Mouse (Mus musculus): ENCODE results near the gene Olfr157. TPM values are rescaled to one million over a fixed set of nuclear protein-coding genes. Genes with fewer than 3 reads are reported as not detected.

Olfr157 gene
- polyA plus RNA-seq (2012; rRNA removed), result not detected in 2 replicates

GRCm38 (mm10) chr4:43840101-43840500 is at the start of gene Olfr157:
Olfr157 (minus strand) TSS chr4:43840201.

GRCm38 (mm10) chr4:43875160-43875918 is 35.3 kb upstream of the Olfr157 start, which contains the start of gene Reck:
Reck (plus strand) TSS chr4:43875530.

GRCm38 (mm10) chr4:43851265-43851664 is 11.3 kb upstream of the Olfr157 start, which contains the start of gene Olfr155:
Olfr155 (plus strand) TSS chr4:43851565.

GRCm38 (mm10) chr4:43823845-43824337 is 16.1 kb downstream of the Olfr157 start, which contains the start of gene Olfr156:
Olfr156 (minus strand) TSS chr4:43823895.

Other genes with a start within 250 kb of the Olfr157 start
- 1.5 and 1.9 TPM in 2 replicates for gene Npr2, start 208.3 kb downstream of the Olfr157 start, polyA plus RNA-seq (2012; rRNA removed)
- 0.12 and 0.27 TPM in 2 replicates for gene Spag8, start 186.6 kb downstream of the Olfr157 start, polyA plus RNA-seq (2012; rRNA removed)
- 28.3 and 30.4 TPM in 2 replicates for gene Hint2, start 183.7 kb downstream of the Olfr157 start, polyA plus RNA-seq (2012; rRNA removed)
- 0.18 and 0.26 TPM in 2 replicates for gene Tmem8b, start 171.2 kb downstream of the Olfr157 start, polyA plus RNA-seq (2012; rRNA removed)
- gene Fam221b, start 171.1 kb downstream of the Olfr157 start, polyA plus RNA-seq (2012; rRNA removed), result 0.02 TPM in 2 replicates
- gene Olfr70, start 139.4 kb downstream of the Olfr157 start, polyA plus RNA-seq (2012; rRNA removed), result not detected in 2 replicates
- not detected in 2 replicates for gene Olfr71, start 129.9 kb downstream of the Olfr157 start, polyA plus RNA-seq (2012; rRNA removed)
- 0.07 and 0.10 TPM in 2 replicates for gene Hrct1, start 113.0 kb downstream of the Olfr157 start, polyA plus RNA-seq (2012; rRNA removed)
- gene Spaar, start 110.2 kb downstream of the Olfr157 start, polyA plus RNA-seq (2012; rRNA removed), result 0.01 and 0.02 TPM in 2 replicates
- not detected in 2 replicates for gene Olfr159, start 69.2 kb downstream of the Olfr157 start, polyA plus RNA-seq (2012; rRNA removed)
- gene Olfr156, start 16.3 kb downstream of the Olfr157 start, polyA plus RNA-seq (2012; rRNA removed), result not detected in 2 replicates
- gene Olfr155, start 11.4 kb upstream of the Olfr157 start, polyA plus RNA-seq (2012; rRNA removed), result not detected in 2 replicates
- 1.7 and 2.0 TPM in 2 replicates for gene Reck, start 35.3 kb upstream of the Olfr157 start, polyA plus RNA-seq (2012; rRNA removed)
- gene Glipr2, start 117.2 kb upstream of the Olfr157 start, polyA plus RNA-seq (2012; rRNA removed), result 20.4 and 20.7 TPM in 2 replicates
- gene Ccin, start 143.3 kb upstream of the Olfr157 start, polyA plus RNA-seq (2012; rRNA removed), result 0.01 TPM in 1 of 2 replicates, not detected in the other
- gene Clta, start 164.3 kb upstream of the Olfr157 start, polyA plus RNA-seq (2012; rRNA removed), result 182 and 191 TPM in 2 replicates
- gene Gne, start 244.0 kb upstream of the Olfr157 start, polyA plus RNA-seq (2012; rRNA removed), result 8.1 and 8.6 TPM in 2 replicates